Mouse (Mus musculus) thymus, postnatal 36 days (tissue): ENCODE data around the gene Rfc4.

Source experiments
- DNase-seq, 2 experiments: peaks; one replicate each; pipeline ENCODE4 v3.0.0; 2022; ENCODE audit warnings: mixed read lengths in 2 of 2

Rfc4 gene

DNA sequence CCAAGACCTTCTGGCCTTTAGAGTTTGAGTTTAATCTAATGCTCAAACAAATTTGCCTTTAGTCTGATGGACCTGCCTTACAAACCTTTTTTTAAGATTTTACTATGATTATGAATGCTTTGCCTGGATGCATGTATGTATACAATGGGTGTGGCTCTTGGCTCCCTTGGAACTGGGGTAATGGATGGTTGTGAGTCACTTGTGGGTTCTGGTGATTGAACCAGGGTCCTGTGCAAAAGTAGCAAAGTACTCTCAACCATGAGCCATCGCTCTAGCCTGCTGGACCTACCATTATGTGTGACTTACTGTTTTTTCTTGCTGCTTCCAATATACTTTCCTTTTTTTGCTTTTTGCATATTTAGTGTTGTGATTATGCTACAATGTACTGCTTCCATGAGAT is 4.8 kb upstream of the Rfc4 start:
- no peak for DNase-seq

DNA sequence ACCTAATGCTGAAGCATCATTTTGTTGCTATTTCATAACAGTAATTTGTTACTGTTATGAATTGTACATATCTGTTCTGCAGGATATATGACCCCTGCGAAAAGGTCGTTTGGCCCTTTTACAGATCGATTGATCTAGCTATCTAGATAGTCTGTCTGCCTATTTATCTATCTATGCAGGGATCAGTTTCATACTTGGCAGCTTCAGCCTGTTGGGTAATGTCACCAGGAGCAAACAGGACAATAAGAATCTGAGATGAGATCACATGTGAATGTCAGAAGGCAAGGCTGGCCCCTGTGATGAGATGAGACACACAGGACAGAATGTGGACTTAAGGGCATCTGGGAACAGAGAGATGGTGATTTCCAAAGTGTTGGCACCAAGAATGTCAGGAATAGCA is 2.8 kb upstream of the Rfc4 start:
- no peak for DNase-seq

GRCm38 (mm10) chr16:23127311-23127672 is 245 bp downstream of the Rfc4 start:
- DNase-seq, result no peak

GRCm38 (mm10) chr16:23124398-23124797 is 3.1 kb downstream of the Rfc4 start:
- no peak for DNase-seq

- no peak for DNase-seq
Measured at GRCm38 (mm10) chr16:23123104-23123503, 4.4 kb downstream of the Rfc4 start.

DNA sequence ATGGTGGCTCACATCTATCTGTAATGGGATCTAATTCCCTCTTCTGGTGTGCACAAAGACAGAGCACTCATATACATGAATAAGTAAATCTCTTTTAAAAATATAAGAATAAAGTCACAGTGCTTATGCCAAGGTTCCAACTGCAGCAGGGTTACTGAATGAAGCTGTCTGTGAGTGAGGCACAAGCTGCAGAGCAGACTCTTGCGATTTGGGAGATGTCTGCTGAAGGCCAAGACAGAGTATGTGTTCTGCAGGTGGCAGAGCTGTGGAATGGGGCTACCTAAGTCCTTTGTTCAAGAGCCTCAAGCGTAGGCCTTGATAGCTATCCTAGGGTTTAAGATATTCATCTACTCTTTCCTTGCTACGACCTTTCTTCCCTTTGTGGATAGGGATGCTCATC is 5.1 kb downstream of the Rfc4 start:
- no peak for DNase-seq

DNA sequence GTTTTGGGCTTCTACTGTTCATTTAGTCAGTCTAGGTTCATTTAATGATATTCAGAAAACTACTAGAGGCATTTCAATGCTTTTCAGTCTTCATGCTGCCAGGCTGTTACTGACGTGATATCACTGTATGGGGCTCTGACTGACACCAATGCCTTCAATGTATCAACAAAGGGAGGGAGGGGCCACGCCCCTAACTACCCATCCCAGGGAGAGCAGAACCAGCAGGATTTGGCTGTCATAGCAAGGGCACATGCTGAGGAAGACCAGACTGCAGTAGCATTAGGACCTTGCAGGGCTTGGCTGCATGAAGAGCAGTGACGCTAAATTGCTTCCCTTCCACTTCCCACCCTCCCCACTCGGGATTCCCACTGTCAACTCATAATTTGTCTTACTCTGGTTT is 10.4 kb downstream of the Rfc4 start:
- no peak for DNase-seq

DNA sequence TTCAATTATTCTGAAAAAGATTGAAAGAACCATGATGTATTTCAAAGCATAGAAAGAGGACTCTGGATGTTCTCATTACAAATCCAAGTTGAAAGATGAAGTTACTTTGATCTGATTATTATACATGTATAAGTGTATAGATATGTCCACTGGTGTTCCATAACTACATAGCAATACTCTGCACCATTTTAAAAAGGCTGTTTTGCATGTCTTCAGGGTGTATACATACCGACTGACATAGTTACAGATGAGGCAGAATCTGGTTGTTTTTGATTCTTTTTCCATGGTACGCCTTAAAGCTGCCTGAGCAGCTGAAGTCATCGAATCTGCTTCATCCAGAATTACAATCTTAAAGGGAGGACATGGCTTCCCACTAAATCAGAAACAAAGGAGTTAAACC is 12.1 kb downstream of the Rfc4 start:
- DNase-seq, result no peak

DNA sequence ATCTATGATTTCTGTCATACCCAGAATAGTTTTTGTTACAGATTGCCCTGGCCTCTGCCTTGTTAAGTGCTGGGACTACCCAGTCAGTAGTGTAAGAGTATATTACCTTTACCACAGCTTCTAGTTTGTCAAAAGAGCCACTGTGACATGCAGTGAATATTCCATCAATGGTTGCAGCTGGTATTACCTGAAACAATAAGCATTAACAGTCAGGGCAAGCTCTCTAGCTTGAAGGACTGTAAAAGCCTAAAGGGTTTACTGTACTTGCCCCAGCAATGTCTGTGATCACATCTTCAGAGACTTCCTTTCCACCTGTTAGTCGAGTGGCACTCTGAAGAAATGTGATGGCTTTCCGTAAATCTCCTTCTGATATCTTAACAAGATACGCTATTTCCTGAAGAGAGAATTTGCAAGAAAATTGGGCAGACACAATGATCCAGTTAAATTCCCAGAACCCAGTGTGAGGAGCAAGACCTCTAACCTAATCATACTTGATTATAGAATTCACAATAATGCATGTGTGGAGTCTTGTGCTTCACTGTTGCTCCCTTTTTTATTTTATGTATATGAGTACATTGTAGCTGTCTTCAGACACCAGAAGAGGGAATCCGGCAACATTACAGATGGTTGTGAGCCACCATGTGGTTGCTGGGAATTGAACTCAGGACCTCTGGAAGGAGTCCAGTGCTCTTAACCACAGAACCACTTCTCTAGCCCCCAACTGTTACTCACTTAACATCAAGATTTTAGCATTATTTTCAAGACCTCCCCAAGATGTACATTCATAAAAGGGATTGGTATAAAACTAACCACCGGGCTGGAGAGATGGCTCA is 13.0 kb downstream of the Rfc4 start:
- DNase-seq, result no peak

- DNase-seq, result no peak
Measured at GRCm38 (mm10) chr16:23113903-23114302, 13.6 kb downstream of the Rfc4 start.

- no peak for DNase-seq
Measured at GRCm38 (mm10) chr16:23112861-23113435, 14.6 kb downstream of the Rfc4 start.

DNA sequence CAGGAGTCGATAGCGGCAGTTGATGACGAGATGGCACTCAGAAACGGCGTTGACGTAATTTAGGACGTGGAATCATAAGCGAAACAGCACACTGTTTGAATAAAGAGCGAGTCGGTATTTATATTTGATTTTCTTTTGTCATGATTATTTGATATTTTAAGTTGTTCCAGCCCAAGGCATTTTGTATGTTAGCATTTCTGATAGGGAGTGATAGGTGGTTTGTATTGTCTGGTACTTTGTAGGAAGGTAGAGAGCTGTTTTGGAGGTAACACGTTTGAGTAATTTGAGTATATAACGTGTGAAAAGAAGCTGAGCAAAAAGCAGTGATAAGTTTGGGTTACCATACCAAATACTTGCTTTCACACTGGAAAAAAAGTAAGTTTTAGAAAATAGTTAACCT is 15.2 kb downstream of the Rfc4 start:
- no peak for DNase-seq

GRCm38 (mm10) chr16:23109350-23110280 is 17.9 kb downstream of the Rfc4 start:
- DNase-seq, result no peak

DNA sequence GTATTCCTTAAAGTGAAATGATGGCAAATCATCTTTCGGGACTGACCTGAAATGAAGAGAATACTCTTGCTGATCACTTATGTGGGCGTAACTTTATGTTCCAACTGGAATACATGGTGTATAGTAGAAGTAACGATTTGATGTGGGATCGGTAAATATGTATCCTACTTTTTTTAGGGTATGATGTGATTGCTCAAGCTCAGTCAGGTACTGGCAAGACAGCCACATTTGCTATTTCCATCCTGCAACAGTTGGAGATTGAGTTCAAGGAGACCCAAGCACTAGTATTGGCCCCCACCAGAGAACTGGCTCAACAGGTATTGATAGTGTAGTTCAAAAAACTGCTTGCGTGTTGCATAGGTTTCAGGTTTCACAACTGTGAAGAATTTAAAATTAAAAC is 18.6 kb downstream of the Rfc4 start:
- no peak for DNase-seq

- DNase-seq, result peak; percentile 83 to 89
Measured at GRCm38 (mm10) chr16:23107946-23108759, 19.4 kb downstream of the Rfc4 start.

- peak; percentile 92 to 93 for DNase-seq
Measured at GRCm38 (mm10) chr16:23107231-23107942, 20.1 kb downstream of the Rfc4 start, which contains the start of gene Eif4a2. Gene Eif4a2 (plus strand): TSS chr16:23107444.

DNA sequence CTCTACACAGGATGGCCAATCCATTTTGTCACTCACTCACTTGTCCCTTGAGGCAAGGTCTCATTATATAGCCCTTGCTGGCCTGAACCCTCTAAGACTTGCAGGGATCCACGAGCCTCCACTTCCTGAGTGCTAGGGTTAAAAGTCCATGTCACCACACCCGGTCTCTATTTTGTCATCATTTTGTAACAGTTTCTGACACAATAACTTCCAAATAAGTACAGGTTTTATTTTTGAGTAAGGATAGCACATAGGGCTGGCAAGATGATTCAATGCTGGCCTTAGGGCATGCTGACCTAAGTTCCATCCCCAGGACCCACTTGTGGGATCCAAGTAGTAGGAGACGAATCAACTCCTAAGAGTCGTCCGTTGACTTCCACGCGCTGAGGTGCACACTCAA is 21.4 kb downstream of the Rfc4 start:
- DNase-seq, result no peak

DNA sequence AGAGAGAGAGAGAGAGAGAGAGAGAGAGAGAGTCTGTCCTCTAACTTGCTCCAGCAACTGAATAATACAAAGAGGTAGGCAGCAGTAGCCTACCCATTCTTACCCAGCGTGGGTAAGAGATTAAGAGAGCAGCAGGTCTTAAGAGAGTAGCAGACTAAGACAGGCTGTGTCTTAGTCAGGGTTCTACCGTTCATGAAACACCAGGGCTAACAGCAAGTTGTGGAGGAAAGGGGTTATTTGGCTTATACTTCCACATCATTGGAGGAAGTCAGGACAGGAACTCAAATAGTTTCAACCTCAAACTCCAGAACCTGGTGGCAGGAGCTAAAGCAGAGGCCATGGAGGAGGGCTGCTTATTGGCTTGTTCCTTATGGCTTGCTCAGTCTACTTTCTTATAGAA is 23.7 kb downstream of the Rfc4 start:
- no peak for DNase-seq

GRCm38 (mm10) chr16:23103038-23103745 is 24.3 kb downstream of the Rfc4 start:
- no peak for DNase-seq

- DNase-seq, result peak; percentile 57 to 68
Measured at GRCm38 (mm10) chr16:23102340-23103037, 25.0 kb downstream of the Rfc4 start.

GRCm38 (mm10) chr16:23100613-23101012 is 26.9 kb downstream of the Rfc4 start:
- DNase-seq, result no peak
